Mouse (Mus musculus): ENCODE data around the gene Stag3. TPM values are rescaled to one million over a fixed set of nuclear protein-coding genes. Genes with fewer than 3 reads are reported as not detected.

Gene Stag3
- polyA plus RNA-seq, 1 experiment, result 3.0 TPM

DNA sequence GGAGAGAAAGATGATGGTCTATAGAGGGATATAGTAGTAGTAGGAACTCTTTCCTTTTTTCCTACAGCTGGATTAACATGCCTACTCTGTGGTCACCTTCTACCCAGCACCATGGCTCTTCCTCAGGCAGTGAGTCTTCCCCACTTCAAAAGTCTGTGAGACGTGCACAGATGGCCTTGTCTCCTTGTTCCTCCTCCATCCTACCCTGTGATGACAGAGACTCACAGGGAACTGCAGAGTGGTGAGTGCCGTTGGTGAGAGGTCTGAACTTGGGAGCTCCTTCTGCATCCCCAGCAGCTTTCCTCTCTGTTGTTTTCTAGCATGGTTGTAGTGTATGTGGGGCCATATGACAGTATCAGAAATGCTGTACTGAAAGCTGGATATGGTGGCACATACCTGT is 1.8 kb downstream of the Stag3 start:
- TF ChIP-seq POLR2A (IDR thresholded peaks at IDR 0.05; ENCODE audit: borderline replicate concordance, low read depth, low read length) (no peak), CTCF (IDR thresholded peaks at IDR 0.05; ENCODE audit: low read depth, low read length) (no peak)
- H3K4me3 ChIP-seq (ENCODE audit: insufficient read depth, low read length), result no peak overlapping the region

DNA sequence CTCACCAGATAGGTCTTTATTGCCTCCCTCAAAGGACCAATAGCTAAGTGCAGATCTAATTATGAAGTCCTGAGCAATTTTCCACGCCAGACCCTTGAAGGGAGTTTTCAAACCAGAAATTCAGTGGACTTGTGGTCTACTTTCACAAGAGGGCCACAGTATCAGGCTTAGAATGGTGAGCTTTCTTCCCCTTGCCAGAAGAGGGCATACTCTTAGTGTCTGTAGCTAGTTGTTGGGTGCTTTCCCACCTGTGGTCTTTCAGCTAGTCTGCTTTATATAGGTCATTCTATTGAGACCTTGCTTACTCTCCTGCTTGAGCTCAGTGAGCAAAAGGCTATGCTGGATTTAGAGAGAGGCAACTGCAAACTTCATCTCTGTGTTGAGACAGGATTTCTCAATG is 3.5 kb downstream of the Stag3 start:
- TF ChIP-seq CTCF (IDR thresholded peaks at IDR 0.05; ENCODE audit: low read depth, low read length) (no peak), POLR2A (IDR thresholded peaks at IDR 0.05; ENCODE audit: borderline replicate concordance, low read depth, low read length) (no peak)
- Histone ChIP-seq H3K27ac (ENCODE audit: insufficient read depth, low read depth, low read length) (no peak overlapping the region), H3K4me1 (ENCODE audit: control insufficient read depth, insufficient read depth, low read length) (peaks cover 3% of the 10 kb centered on the region; the same call in 1 of the 2 replicates), H3K4me3 (ENCODE audit: insufficient read depth, low read length) (no peak overlapping the region)

More for the DNA sequence above, 1.8 kb downstream of the Stag3 start:
- H3K4me1 ChIP-seq (ENCODE audit: control insufficient read depth, insufficient read depth, low read length), result peaks cover 3% of the 10 kb centered on the region; the same call in 1 of the 2 replicates
- no peak overlapping the region for H3K27ac ChIP-seq (ENCODE audit: insufficient read depth, low read depth, low read length)

DNA sequence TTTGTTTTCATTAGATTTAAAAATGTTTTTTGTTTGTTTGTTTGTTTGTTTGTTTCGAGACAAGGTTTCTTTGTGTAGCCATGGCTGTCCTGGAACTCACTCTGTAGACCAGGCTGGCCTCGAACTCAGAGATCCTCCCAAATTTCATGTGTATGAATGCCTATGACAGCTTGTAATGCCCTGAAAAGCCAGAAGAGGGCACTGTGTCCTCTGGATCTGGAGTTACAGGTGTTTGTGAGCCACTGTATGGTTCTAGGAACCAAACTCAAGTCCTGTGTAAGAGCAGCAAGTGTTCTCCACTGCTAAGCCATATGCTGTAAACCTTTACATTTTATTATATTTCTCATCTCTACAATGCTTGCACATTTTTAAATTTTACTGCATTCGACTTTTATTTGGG is 7.8 kb downstream of the Stag3 start:
- no peak overlapping the region for H3K4me3 ChIP-seq (ENCODE audit: insufficient read depth, low read length)
- H3K27ac ChIP-seq (ENCODE audit: insufficient read depth, low read depth, low read length), result no peak overlapping the region
- no peak for TF ChIP-seq CTCF (IDR thresholded peaks at IDR 0.05; ENCODE audit: low read depth, low read length)
- TF ChIP-seq POLR2A (IDR thresholded peaks at IDR 0.05; ENCODE audit: borderline replicate concordance, low read depth, low read length), result no peak
- H3K4me1 ChIP-seq (ENCODE audit: control insufficient read depth, insufficient read depth, low read length), result no peaks in the 10 kb centered on the region

DNA sequence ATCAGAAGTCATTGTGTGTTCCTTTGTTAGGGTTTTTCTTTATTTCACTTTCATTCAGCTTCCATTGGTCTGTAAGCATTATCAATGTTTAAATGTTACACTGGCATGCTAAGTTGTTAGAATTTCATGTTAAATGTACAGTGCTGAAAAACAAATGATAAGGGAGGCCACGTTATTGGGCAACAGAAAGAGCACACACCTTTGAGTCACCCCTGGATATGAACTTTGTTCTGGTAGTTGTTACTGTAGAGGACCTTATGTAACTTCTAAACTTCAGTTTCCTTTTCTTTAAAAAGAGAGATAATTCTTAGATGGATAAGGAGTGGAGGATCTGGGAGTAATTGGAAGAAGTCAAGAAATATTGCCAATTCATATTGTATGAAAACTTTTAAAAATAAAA is 11.6 kb downstream of the Stag3 start:
- Histone ChIP-seq H3K4me1 (ENCODE audit: control insufficient read depth, insufficient read depth, low read length) (no peaks in the 10 kb centered on the region), H3K4me3 (ENCODE audit: insufficient read depth, low read length) (no peak overlapping the region), H3K27ac (ENCODE audit: insufficient read depth, low read depth, low read length) (no peak overlapping the region)
- TF ChIP-seq CTCF (IDR thresholded peaks at IDR 0.05; ENCODE audit: low read depth, low read length), result no peak
- TF ChIP-seq POLR2A (IDR thresholded peaks at IDR 0.05; ENCODE audit: borderline replicate concordance, low read depth, low read length), result no peak

DNA sequence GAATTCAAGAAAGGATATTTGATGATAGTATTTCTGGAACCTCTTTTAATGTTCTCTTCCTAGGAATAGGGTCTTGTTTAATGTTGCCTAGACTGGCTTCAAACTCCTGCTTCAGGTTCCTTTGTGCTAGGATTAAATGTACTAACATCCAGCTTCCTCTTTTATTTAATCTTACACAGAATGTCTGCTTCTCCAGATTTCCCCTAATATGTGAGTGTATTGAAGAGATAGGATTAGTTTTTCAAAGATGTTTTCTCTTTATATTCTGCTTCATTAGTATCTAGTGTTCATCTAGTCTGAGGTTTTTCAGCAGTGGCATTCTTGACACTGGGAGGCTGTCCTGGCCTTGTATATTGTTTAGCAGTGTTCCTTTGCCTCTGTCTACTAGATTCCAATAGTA is 14.1 kb downstream of the Stag3 start:
- Histone ChIP-seq H3K4me3 (ENCODE audit: insufficient read depth, low read length) (no peak overlapping the region), H3K4me1 (ENCODE audit: control insufficient read depth, insufficient read depth, low read length) (no peaks in the 10 kb centered on the region), H3K27ac (ENCODE audit: insufficient read depth, low read depth, low read length) (no peak overlapping the region)
- TF ChIP-seq POLR2A (IDR thresholded peaks at IDR 0.05; ENCODE audit: borderline replicate concordance, low read depth, low read length) (no peak), CTCF (IDR thresholded peaks at IDR 0.05; ENCODE audit: low read depth, low read length) (no peak)

DNA sequence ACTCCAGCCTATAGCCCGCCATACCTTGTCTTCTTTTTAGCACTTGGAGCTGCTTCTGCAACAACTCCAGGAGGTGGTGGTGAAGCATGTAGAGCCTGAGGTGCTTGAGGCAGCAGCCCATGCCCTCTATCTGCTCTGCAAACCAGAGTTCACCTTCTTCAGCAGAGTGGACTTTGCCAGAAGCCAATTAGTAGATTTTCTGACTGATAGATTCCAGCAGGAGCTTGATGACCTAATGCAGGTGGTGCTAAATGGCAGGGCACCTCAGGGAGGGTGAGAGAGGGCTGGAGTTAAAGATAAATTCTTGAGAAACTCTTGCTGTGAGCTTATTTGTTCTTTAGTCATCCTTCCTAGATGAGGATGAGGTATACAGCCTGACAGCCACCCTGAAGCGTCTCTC is 19.6 kb downstream of the Stag3 start:
- no peak overlapping the region for H3K4me3 ChIP-seq (ENCODE audit: insufficient read depth, low read length)
- no peaks in the 10 kb centered on the region for H3K4me1 ChIP-seq (ENCODE audit: control insufficient read depth, insufficient read depth, low read length)
- H3K27ac ChIP-seq (ENCODE audit: insufficient read depth, low read depth, low read length), result no peak overlapping the region
- TF ChIP-seq CTCF (IDR thresholded peaks at IDR 0.05; ENCODE audit: low read depth, low read length) (no peak), POLR2A (IDR thresholded peaks at IDR 0.05; ENCODE audit: borderline replicate concordance, low read depth, low read length) (no peak)

DNA sequence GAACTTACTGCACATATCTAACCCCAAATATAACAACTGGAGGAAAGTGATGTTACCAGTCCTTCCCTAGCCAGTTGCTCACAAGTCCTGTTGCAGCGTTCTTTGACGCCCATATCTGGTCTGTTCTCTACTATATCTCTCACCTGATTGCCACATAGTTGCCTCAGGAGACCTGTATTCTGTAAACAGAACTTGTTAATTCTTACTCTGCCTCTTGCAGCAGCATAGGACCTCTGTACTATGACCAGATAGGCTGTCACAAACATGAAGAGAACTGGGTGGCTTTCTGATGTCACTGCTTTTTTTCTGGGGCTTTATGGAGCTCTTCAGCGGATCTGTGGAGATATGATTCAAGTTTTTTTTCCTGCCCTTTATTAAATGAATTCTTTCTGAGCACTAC is 32.8 kb downstream of the Stag3 start:
- TF ChIP-seq CTCF (IDR thresholded peaks at IDR 0.05; ENCODE audit: low read depth, low read length) (no peak), POLR2A (IDR thresholded peaks at IDR 0.05; ENCODE audit: borderline replicate concordance, low read depth, low read length) (no peak)

DNA sequence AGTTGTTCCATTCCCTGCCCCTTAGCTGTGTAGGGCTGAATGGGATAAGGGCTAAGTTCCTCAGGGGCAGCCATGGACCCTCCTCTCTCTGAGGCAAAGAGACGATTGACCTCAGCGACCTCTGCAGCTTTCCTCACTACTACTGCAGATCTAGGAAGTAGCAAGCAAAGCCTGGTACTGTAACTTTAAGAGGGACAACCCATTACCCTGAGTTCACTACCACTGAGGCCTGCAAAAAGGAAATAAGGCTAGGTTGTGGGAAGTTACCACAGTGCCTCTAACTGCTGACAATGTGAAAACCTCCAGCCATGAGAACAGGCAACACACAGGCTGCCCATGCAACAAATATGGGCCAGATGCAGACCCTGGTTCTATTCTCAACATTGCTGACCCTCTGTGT is 61.6 kb downstream of the Stag3 start, which contains the start of gene Pvrig:
Pvrig (plus strand) TSS at position 301 of the 400 bp plus-strand sequence.
- peaks cover 9% of the 10 kb centered on the region for H3K4me1 ChIP-seq (ENCODE audit: control insufficient read depth, insufficient read depth, low read length)
- H3K4me3 ChIP-seq (ENCODE audit: insufficient read depth, low read length), result peak within 1 kb of the TSS; percentile 35
- H3K27ac ChIP-seq (ENCODE audit: insufficient read depth, low read depth, low read length), result no peak within 1 kb of the TSS
- no peak for TF ChIP-seq CTCF (IDR thresholded peaks at IDR 0.05; ENCODE audit: low read depth, low read length)
- TF ChIP-seq POLR2A (IDR thresholded peaks at IDR 0.05; ENCODE audit: borderline replicate concordance, low read depth, low read length), result no peak

More for the DNA sequence above, 32.8 kb downstream of the Stag3 start:
- H3K27ac ChIP-seq (ENCODE audit: insufficient read depth, low read depth, low read length), result no peak overlapping the region
- no peaks in the 10 kb centered on the region for H3K4me1 ChIP-seq (ENCODE audit: control insufficient read depth, insufficient read depth, low read length)
- H3K4me3 ChIP-seq (ENCODE audit: insufficient read depth, low read length), result no peak overlapping the region

DNA sequence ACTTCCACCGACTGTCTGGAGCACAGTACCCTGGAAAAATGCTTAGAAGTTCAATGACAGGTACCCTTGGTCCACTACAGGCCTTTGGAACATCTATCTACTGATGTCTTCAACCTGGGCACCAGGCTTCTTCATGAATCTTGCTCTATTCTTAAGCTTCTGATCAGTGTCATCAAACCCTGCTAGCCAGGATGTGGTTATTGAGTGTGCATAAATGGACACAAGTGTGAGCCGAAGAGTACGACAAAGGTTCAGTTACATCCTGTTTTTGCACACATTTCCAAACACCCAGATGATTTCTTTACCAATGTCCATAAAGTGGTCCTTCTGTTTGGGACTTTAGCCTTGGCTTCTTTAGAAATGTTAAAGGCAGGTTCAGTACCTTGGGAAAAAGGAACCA is 63.2 kb downstream of the Stag3 start:
- Histone ChIP-seq H3K27ac (ENCODE audit: insufficient read depth, low read depth, low read length) (no peak overlapping the region), H3K4me1 (ENCODE audit: control insufficient read depth, insufficient read depth, low read length) (peaks cover 9% of the 10 kb centered on the region), H3K4me3 (ENCODE audit: insufficient read depth, low read length) (no peak overlapping the region)
- TF ChIP-seq POLR2A (IDR thresholded peaks at IDR 0.05; ENCODE audit: borderline replicate concordance, low read depth, low read length), result no peak
- no peak for TF ChIP-seq CTCF (IDR thresholded peaks at IDR 0.05; ENCODE audit: low read depth, low read length)

Other genes with a start within 250 kb of the Stag3 start
- gene Smok3c, start 227.0 kb upstream of the Stag3 start, polyA plus RNA-seq (2012; ENCODE audit: insufficient read depth, insufficient read length, missing spikeins), result not detected in 2 replicates
- 10.5 and 12.0 TPM in 2 replicates for gene Zkscan1, start 195.2 kb upstream of the Stag3 start, polyA plus RNA-seq (2012; ENCODE audit: insufficient read depth, insufficient read length, missing spikeins)
- 14.0 and 15.0 TPM in 2 replicates for gene Zscan21, start 163.3 kb upstream of the Stag3 start, polyA plus RNA-seq (2012; ENCODE audit: insufficient read depth, insufficient read length, missing spikeins)
- 5.8 and 6.8 TPM in 2 replicates for gene Zfp113, start 124.5 kb upstream of the Stag3 start, polyA plus RNA-seq (2012; ENCODE audit: insufficient read depth, insufficient read length, missing spikeins)
- gene Cops6, start 119.2 kb upstream of the Stag3 start, polyA plus RNA-seq (2012; ENCODE audit: insufficient read depth, insufficient read length, missing spikeins), result 77.7 and 82.3 TPM in 2 replicates
- gene Ap4m1, start 108.2 kb upstream of the Stag3 start, polyA plus RNA-seq (2012; ENCODE audit: insufficient read depth, insufficient read length, missing spikeins), result 34.1 and 40.5 TPM in 2 replicates
- gene Mcm7, start 107.8 kb upstream of the Stag3 start, polyA plus RNA-seq (2012; ENCODE audit: insufficient read depth, insufficient read length, missing spikeins), result 34.6 and 46.6 TPM in 2 replicates
- 26.5 and 33.3 TPM in 2 replicates for gene Taf6, start 92.8 kb upstream of the Stag3 start, polyA plus RNA-seq (2012; ENCODE audit: insufficient read depth, insufficient read length, missing spikeins)
- 28.2 and 37.3 TPM in 2 replicates for gene Cnpy4, start 92.8 kb upstream of the Stag3 start, polyA plus RNA-seq (2012; ENCODE audit: insufficient read depth, insufficient read length, missing spikeins)
- 5.4 and 5.8 TPM in 2 replicates for gene Mblac1, start 85.9 kb upstream of the Stag3 start, polyA plus RNA-seq (2012; ENCODE audit: insufficient read depth, insufficient read length, missing spikeins)
- 40.8 and 43.3 TPM in 2 replicates for gene Nxpe5, start 54.3 kb upstream of the Stag3 start, polyA plus RNA-seq (2012; ENCODE audit: insufficient read depth, insufficient read length, missing spikeins)
- gene Lamtor4, start 24.8 kb upstream of the Stag3 start, polyA plus RNA-seq (2012; ENCODE audit: insufficient read depth, insufficient read length, missing spikeins), result 96.8 and 106 TPM in 2 replicates
- gene BC037034, start 16.2 kb upstream of the Stag3 start, polyA plus RNA-seq (2012; ENCODE audit: insufficient read depth, insufficient read length, missing spikeins), result 83.8 and 85.1 TPM in 2 replicates
- gene Gal3st4, start 7.4 kb upstream of the Stag3 start, polyA plus RNA-seq (2012; ENCODE audit: insufficient read depth, insufficient read length, missing spikeins), result not detected in 2 replicates
- gene Gm43720, start 282 bp upstream of the Stag3 start, polyA plus RNA-seq (2012; ENCODE audit: insufficient read depth, insufficient read length, missing spikeins), result not detected in 2 replicates
- gene Gpc2, start 235 bp upstream of the Stag3 start, polyA plus RNA-seq (2012; ENCODE audit: insufficient read depth, insufficient read length, missing spikeins), result 2.9 and 3.3 TPM in 2 replicates
- gene Pvrig, start 61.7 kb downstream of the Stag3 start, polyA plus RNA-seq (2012; ENCODE audit: insufficient read depth, insufficient read length, missing spikeins), result 0.86 and 1.7 TPM in 2 replicates
- gene Zfp157, start 161.2 kb downstream of the Stag3 start, polyA plus RNA-seq (2012; ENCODE audit: insufficient read depth, insufficient read length, missing spikeins), result 15.0 and 15.6 TPM in 2 replicates